Mouse (Mus musculus) lung, adult 2 months (tissue): ENCODE data around the gene Plekhg6. TPM values are rescaled to one million over a fixed set of nuclear protein-coding genes. Genes with fewer than 3 reads are reported as not detected.

Experiments used
- DNase-seq: peaks from one replicate; pipeline ENCODE4 v3.0.0; 2022
- H3K4me1 ChIP-seq: fragments of 200-500 bp; 2 replicates; pipeline ENCODE4 v1.6.1; 2011; ENCODE audit warnings: low read length; ENCODE audit not compliant: control insufficient read depth, insufficient read depth
- H3K4me3 ChIP-seq: fragments of 200-500 bp; replicated peaks from 2 replicates; pipeline ENCODE3; 2011; ENCODE audit warnings: low read depth, mild to moderate bottlenecking, control low read depth, low read length; ENCODE audit errors: extremely low read depth
- CTCF ChIP-seq: fragments of 200-500 bp; IDR thresholded peaks from 2 replicates; pipeline ENCODE4 v1.5.1; 2011; ENCODE audit warnings: mild to moderate bottlenecking, low read length, control low read depth; ENCODE audit not compliant: insufficient read depth
- POLR2A ChIP-seq: fragments of 200-500 bp; IDR thresholded peaks from 2 replicates; pipeline ENCODE4 v1.6.1; 2011; ENCODE audit warnings: low read depth, mild to moderate bottlenecking, control low read depth, low read length, borderline replicate concordance; ENCODE audit errors: extremely low read depth
- WGBS: fragments of 180-500 bp; shearing (Covaris S2); methylation state at CpG from one replicate; pipeline ENCODE4 v1.1.7; 2018; 5-methylcytosine and 5-hydroxymethylcytosine counted together
- polyA plus RNA-seq: library from polyadenylated mRNA; depleted of rRNA; stranded (reverse); fragments of >200 nt; gene quantifications from 2 replicates; pipeline ENCODE4 v1.2.3, GENCODE M21; 2012

Gene Plekhg6
- polyA plus RNA-seq, 1 experiment, result 2.6 TPM

GRCm38 (mm10) chr6:125405461-125406382, 25.1 kb upstream of the Plekhg6 start:
- 56% methylated on average over 14 of the region's 14 CpGs for WGBS
- H3K4me1 ChIP-seq, result no peaks in the 10 kb centered on the region
- no peak for DNase-seq
- H3K4me3 ChIP-seq, result no peak overlapping the region
- TF ChIP-seq CTCF (no peak), POLR2A (no peak)

GRCm38 (mm10) chr6:125389853-125390252, 9.3 kb upstream of the Plekhg6 start:
- H3K4me1 ChIP-seq, result no peaks in the 10 kb centered on the region
- H3K4me3 ChIP-seq, result no peak overlapping the region
- TF ChIP-seq CTCF (no peak), POLR2A (no peak)
- WGBS, result 84% methylated on average over 5 of the region's 5 CpGs
- no peak for DNase-seq

GRCm38 (mm10) chr6:125386080-125386479, 5.5 kb upstream of the Plekhg6 start:
- no peaks in the 10 kb centered on the region for H3K4me1 ChIP-seq
- TF ChIP-seq POLR2A (no peak), CTCF (no peak)
- no peak overlapping the region for H3K4me3 ChIP-seq
- 74% methylated on average over 6 of the region's 6 CpGs for WGBS
- DNase-seq, result no peak

GRCm38 (mm10) chr6:125385066-125385974, 4.7 kb upstream of the Plekhg6 start:
- Histone ChIP-seq H3K4me3 (no peak overlapping the region), H3K4me1 (0 out of 2 replicates have a peak, but pooled peaks cover under 1% of the 10 kb centered on the region)
- TF ChIP-seq POLR2A (no peak), CTCF (no peak)
- 71% methylated on average over 11 of the region's 11 CpGs for WGBS
- peak; percentile 41 for DNase-seq

- no peak for TF ChIP-seq POLR2A
- no peak for TF ChIP-seq CTCF
Observed at GRCm38 (mm10) chr6:125382024-125382423, 1.4 kb upstream of the Plekhg6 start.

GRCm38 (mm10) chr6:125379781-125380180, 812 bp downstream of the Plekhg6 start:
- H3K4me3 ChIP-seq, result no peak overlapping the region
- no peak for TF ChIP-seq CTCF
- no peak for TF ChIP-seq POLR2A
- no peak for DNase-seq
- H3K4me1 ChIP-seq, result peaks cover 7% of the 10 kb centered on the region
- 15% methylated on average over 9 of the region's 9 CpGs for WGBS

More at GRCm38 (mm10) chr6:125382024-125382423, 1.4 kb upstream of the Plekhg6 start:
- no peak for DNase-seq
- WGBS, result 70% methylated on average over 2 of the region's 2 CpGs
- Histone ChIP-seq H3K4me3 (no peak overlapping the region), H3K4me1 (peaks cover 7% of the 10 kb centered on the region)

- no peak for DNase-seq
- 46% methylated on average over 6 of the region's 6 CpGs for WGBS
Observed at GRCm38 (mm10) chr6:125378621-125379020, 2.0 kb downstream of the Plekhg6 start.

GRCm38 (mm10) chr6:125377582-125378451, 2.8 kb downstream of the Plekhg6 start:
- no peak for TF ChIP-seq POLR2A
- TF ChIP-seq CTCF, result no peak
- peak; percentile 81 for DNase-seq
- 37% methylated on average over 16 of the region's 16 CpGs for WGBS
- Histone ChIP-seq H3K4me3 (no peak overlapping the region), H3K4me1 (peaks cover 7% of the 10 kb centered on the region)

More at GRCm38 (mm10) chr6:125378621-125379020, 2.0 kb downstream of the Plekhg6 start:
- no peak overlapping the region for H3K4me3 ChIP-seq
- TF ChIP-seq POLR2A (no peak), CTCF (no peak)
- peaks cover 7% of the 10 kb centered on the region for H3K4me1 ChIP-seq
